Mouse (Mus musculus) bone marrow macrophage, adult 2 months (primary cell): ENCODE measurements at regions not wholly inside any gene's neighbourhood (a gene's known extent, or its start where the extent isn't known, plus 50 kb on each side); places are given as distances from the start of the nearest gene placed in this dataset.

Experiments
- CTCF ChIP-seq: IDR thresholded peaks from 2 replicates; pipeline ENCODE4 v1.5.1; 2012; ENCODE audit warnings: low read depth, mild to moderate bottlenecking, low read length, moderate library complexity
- POLR2A ChIP-seq: IDR thresholded peaks from 2 replicates; pipeline ENCODE4 v1.6.1; 2012; ENCODE audit warnings: mild to moderate bottlenecking, low read depth, low read length, borderline replicate concordance

DNA sequence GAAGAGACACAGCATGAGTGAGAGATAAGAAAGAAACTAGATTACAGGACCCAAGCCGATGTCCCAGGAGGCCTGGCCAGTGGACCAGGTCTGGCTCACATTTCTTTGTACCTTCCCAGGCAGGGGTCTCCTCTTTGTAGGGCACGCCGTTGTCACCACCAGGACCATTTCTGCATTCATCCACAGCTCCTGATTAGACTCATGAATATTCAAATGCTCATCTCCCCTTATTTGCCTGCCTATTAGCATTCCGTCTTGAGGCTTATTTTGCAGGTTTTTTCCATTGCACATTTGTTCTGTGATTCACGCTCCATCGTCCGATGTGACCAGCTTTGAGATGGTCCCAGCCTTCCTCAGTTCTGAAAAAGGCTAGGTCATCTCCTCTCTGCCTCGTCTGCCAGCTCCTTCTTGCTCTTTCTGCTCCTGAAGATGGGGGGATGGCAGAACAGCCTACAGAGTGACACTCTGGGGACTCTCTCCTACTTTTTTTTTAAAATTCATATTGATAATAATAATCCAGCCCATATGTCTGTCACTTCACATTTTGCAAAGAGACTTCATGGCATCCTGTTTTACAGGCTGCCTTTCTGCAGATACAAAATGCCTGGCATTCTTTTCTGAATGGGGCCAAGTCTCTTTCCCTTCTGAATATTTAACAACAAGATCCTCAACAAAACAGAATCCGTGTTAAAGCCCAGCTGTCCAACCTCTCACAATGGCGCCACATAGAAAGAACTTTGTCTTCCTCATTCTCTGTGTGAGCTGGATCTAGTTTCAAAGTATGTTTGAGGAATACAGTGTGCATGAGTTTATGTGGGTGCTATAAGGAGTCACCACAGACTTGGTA, 136.0 kb upstream of the Cdh13 start:
- TF ChIP-seq CTCF (no peak), POLR2A (no peak)
